ENCODE assay signal across 7 mouse cellular contexts in genomic region chr9:118476766-118477271, GRCm38 (mm10). TPM values are rescaled to one million over a fixed set of nuclear protein-coding genes. Genes with fewer than 3 reads are reported as not detected.
DNase-seq lines count a peak whose midpoint lies in the region; ATAC-seq lines count a peak whose summit lies in the region.

No protein-coding gene starts in this region.

- no peak for DNase-seq in lung, postnatal 14 days
- DNase-seq in forebrain, embryonic 10.5 days (ENCODE audit: extremely low spot score, low spot score) = peak; percentile 55
- no peak for DNase-seq in thymus, postnatal 4 days
- DNase-seq in gastrocnemius, postnatal 36 days = no peak

- H3K4me2 ChIP-seq in lung, embryonic 15.5 days = peak overlapping the region; percentile 82
- H3K4me2 ChIP-seq in intestine, embryonic 16.5 days (ENCODE audit: low read depth, low read length) = peak overlapping the region; percentile 79
- peak overlapping the region; percentile 2; the same call in 1 of the 2 replicates for H3K4me2 ChIP-seq in stomach, embryonic 14.5 days (replicated peaks; ENCODE audit: low read depth, low read length)

- no peaks in the 10 kb centered on the region for H3K9me3 ChIP-seq in lung, embryonic 15.5 days
- H3K9me3 ChIP-seq in forebrain, embryonic 10.5 days = no peaks in the 10 kb centered on the region
- H3K9me3 ChIP-seq in intestine, embryonic 16.5 days (ENCODE audit: control insufficient read depth, low read length) = no peaks in the 10 kb centered on the region
- no peaks in the 10 kb centered on the region for H3K9me3 ChIP-seq in stomach, embryonic 14.5 days (ENCODE audit: control insufficient read depth, low read depth, low read length)

- no peak overlapping the region for H3K27ac ChIP-seq in lung, embryonic 15.5 days
- peak overlapping the region; percentile 40; the same call in 1 of the 2 replicates for H3K27ac ChIP-seq in forebrain, embryonic 10.5 days
- no peak overlapping the region for H3K27ac ChIP-seq in intestine, embryonic 16.5 days (ENCODE audit: low read length)
- no peak overlapping the region for H3K27ac ChIP-seq in stomach, embryonic 14.5 days (ENCODE audit: low read length)

- WGBS in lung, embryonic 15.5 days = under 1% methylated on average over 33 of the region's 33 CpGs
- WGBS in forebrain, embryonic 10.5 days = under 1% methylated on average over 33 of the region's 33 CpGs
- WGBS in intestine, embryonic 16.5 days = under 1% methylated on average over 33 of the region's 33 CpGs
- WGBS in stomach, embryonic 14.5 days = 1% methylated on average over 33 of the region's 33 CpGs

- H3K9ac ChIP-seq in lung, embryonic 15.5 days = no peak overlapping the region
- no peak overlapping the region for H3K9ac ChIP-seq in intestine, embryonic 16.5 days (ENCODE audit: low read depth, low read length)
- no peak overlapping the region for H3K9ac ChIP-seq in stomach, embryonic 14.5 days (replicated peaks; ENCODE audit: low read depth, low read length)

- H3K4me3 ChIP-seq in lung, embryonic 15.5 days = peak overlapping the region; percentile 43
- peak overlapping the region; percentile 46 for H3K4me3 ChIP-seq in forebrain, embryonic 10.5 days
- H3K4me3 ChIP-seq in intestine, embryonic 16.5 days (ENCODE audit: low read length) = peak overlapping the region; percentile 47
- peak overlapping the region; percentile 4; the same call in 1 of the 2 replicates for H3K4me3 ChIP-seq in stomach, embryonic 14.5 days (ENCODE audit: low read depth, low read length)

- H3K4me1 ChIP-seq in lung, embryonic 15.5 days = peaks cover 22% of the 10 kb centered on the region
- peaks cover 36% of the 10 kb centered on the region for H3K4me1 ChIP-seq in forebrain, embryonic 10.5 days
- H3K4me1 ChIP-seq in intestine, embryonic 16.5 days (ENCODE audit: control insufficient read depth, insufficient read depth, low read length) = peaks cover 29% of the 10 kb centered on the region
- H3K4me1 ChIP-seq in stomach, embryonic 14.5 days (ENCODE audit: control insufficient read depth, insufficient read depth, low read length) = peaks cover 9% of the 10 kb centered on the region; the same call in 1 of the 2 replicates

- intact Hi-C loops in gastrocnemius, postnatal 36 days (cut with DNase I) = no loop called here

- ATAC-seq in lung, embryonic 15.5 days (ENCODE audit: borderline replicate concordance, extremely low read depth, low FRiP score, low TSS enrichment) = no peak
- ATAC-seq in intestine, embryonic 16.5 days = no peak
- ATAC-seq in stomach, embryonic 14.5 days (ENCODE audit: insufficient number of reproducible peaks, insufficient read depth, low FRiP score, low read depth) = no peak

- H3K36me3 ChIP-seq in lung, embryonic 15.5 days = no peaks in the 10 kb centered on the region
- H3K36me3 ChIP-seq in forebrain, embryonic 10.5 days (replicated peaks) = no peaks in the 10 kb centered on the region
- no peaks in the 10 kb centered on the region for H3K36me3 ChIP-seq in intestine, embryonic 16.5 days (ENCODE audit: control insufficient read depth, insufficient read depth, low read length)
- H3K36me3 ChIP-seq in stomach, embryonic 14.5 days (ENCODE audit: control insufficient read depth, insufficient read depth, low read length) = no peaks in the 10 kb centered on the region

- H3K27me3 ChIP-seq in lung, embryonic 15.5 days = peaks cover 88% of the 10 kb centered on the region
- peaks cover 97% of the 10 kb centered on the region for H3K27me3 ChIP-seq in forebrain, embryonic 10.5 days (ENCODE audit: poor library complexity, severe bottlenecking)
- H3K27me3 ChIP-seq in intestine, embryonic 16.5 days (replicated peaks; ENCODE audit: control insufficient read depth, insufficient read depth, low read length) = peaks cover 67% of the 10 kb centered on the region
- peaks cover 56% of the 10 kb centered on the region for H3K27me3 ChIP-seq in stomach, embryonic 14.5 days (ENCODE audit: control insufficient read depth, insufficient read depth, low read length)

RNA-seq across cellular contexts. Expression of gene Eomes, which starts 1.2 kb away (rescaled TPM):
- polyA plus RNA-seq in lung, embryonic 15.5 days (2015; fragmentation: Nextera tagmentation; extraction: Ambion mirVana) = 0.08 TPM in 1 of 2 replicates, not detected in the other
- 6.2 and 7.7 TPM in 2 replicates for polyA plus RNA-seq in forebrain, embryonic 10.5 days (2016; fragmentation: Nextera tagmentation; extraction: Ambion mirVana)
- polyA plus RNA-seq in intestine, embryonic 16.5 days (2015; fragmentation: Nextera tagmentation; extraction: Ambion mirVana) = 0.09 and 0.10 TPM in 2 replicates
- 0.22 TPM in 1 of 2 replicates, not detected in the other for polyA plus RNA-seq in stomach, embryonic 14.5 days (2014; fragmentation: Nextera tagmentation; extraction: Ambion mirVana)
- total RNA-seq in gastrocnemius, postnatal 36 days (2021) = not detected

RNA-seq across cellular contexts. Expression of gene Golga4, which starts 29.2 kb away (rescaled TPM):
- polyA plus RNA-seq in lung, embryonic 15.5 days (2015; fragmentation: Nextera tagmentation; extraction: Ambion mirVana) = 39.2 and 43.5 TPM in 2 replicates
- polyA plus RNA-seq in forebrain, embryonic 10.5 days (2016; fragmentation: Nextera tagmentation; extraction: Ambion mirVana) = 40.0 and 42.1 TPM in 2 replicates
- 52.2 and 54.0 TPM in 2 replicates for polyA plus RNA-seq in intestine, embryonic 16.5 days (2015; fragmentation: Nextera tagmentation; extraction: Ambion mirVana)
- polyA plus RNA-seq in stomach, embryonic 14.5 days (2014; fragmentation: Nextera tagmentation; extraction: Ambion mirVana) = 70.8 and 73.4 TPM in 2 replicates
- total RNA-seq in gastrocnemius, postnatal 36 days (2021) = 100 to 1,000 TPM; 262 to 330 TPM

Comparison
In these comparisons a context has a peak if more than half of its experiments do, and no peak if none do; other contexts are left out.
1. H3K4me2 ChIP-seq: peak in every context shown above with its lines; median percentile 82 in lung, embryonic 15.5 days; 79 in intestine, embryonic 16.5 days; 2 in stomach, embryonic 14.5 days.